Mouse (Mus musculus) liver, embryonic 14.5 days (tissue): ENCODE measurements around the gene Mcts2.

ENCODE experiments used
- CTCF ChIP-seq: IDR thresholded peaks from 2 replicates; pipeline ENCODE4 v1.5.1; 2016; ENCODE audit warnings: antibody characterized with exemption, low read depth, control low read depth
- EP300 ChIP-seq: IDR thresholded peaks from 2 replicates; pipeline ENCODE4 v1.6.1; 2016; ENCODE audit warnings: antibody characterized with exemption, low read depth

GRCm38 (mm10) chr2:152707186-152707585 lies 20.4 kb downstream of the Mcts2 start:
- TF ChIP-seq CTCF, result no peak
- TF ChIP-seq EP300, result no peak
